Mouse (Mus musculus) c-Kit-positive CD71-positive TER-119-positive erythroid progenitor cells, embryonic 14.5 days (primary cell): ENCODE results near the gene Slc7a7.

ENCODE experiments used
- DNase-seq: peaks from one replicate; pipeline ENCODE4 v3.0.0-alpha.2; 2013; ENCODE audit warnings: low spot score

The Slc7a7 gene

DNA sequence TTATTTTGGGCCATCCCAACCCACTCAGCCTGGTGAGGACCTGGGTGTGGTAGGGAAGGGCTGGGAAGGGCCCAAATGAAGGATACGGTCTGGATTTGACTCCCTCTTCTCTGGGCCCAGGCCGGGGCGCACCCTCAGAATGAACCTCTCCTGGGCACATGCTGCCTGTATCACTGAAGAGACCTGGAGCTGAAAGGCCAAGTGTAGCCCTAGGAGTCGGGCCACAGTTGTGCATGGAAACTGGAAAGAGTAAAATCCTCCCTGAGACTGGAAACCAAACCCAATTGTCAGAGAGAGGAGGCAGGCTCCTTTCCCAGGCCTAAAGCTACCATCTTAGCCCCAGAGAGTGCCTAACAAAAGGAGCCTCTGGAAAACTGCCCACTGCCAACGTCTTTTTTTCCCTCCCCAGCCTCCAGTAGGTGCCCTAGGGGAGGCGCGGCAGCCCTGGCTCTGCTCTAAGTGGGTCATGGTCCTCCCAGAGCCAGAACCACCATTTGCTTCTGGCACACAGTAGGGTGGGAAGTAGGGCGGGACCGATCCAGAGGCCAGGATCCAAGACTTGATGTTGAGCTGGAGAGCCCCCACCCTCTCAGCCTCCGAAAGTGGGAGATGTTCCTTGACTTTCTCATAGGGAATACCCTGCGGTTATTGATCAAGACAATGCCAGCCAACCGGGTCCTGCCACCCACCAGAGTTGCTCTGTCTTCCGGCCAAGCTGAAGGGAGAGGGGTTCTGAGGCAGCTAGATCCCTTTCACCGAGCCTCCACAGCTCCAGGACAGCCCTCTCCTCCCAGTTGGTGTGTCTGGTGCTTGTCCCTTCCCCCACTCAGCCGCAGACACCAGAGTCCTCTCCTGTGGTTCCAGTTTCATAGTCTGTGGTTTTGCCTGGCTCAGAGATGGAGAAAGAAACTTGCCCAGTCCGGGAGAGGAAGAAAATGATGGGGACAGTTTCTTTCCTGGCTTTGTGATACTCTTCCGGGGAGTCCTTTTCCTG, 15.6 kb upstream of the Slc7a7 start:
- DNase-seq, result no peak

DNA sequence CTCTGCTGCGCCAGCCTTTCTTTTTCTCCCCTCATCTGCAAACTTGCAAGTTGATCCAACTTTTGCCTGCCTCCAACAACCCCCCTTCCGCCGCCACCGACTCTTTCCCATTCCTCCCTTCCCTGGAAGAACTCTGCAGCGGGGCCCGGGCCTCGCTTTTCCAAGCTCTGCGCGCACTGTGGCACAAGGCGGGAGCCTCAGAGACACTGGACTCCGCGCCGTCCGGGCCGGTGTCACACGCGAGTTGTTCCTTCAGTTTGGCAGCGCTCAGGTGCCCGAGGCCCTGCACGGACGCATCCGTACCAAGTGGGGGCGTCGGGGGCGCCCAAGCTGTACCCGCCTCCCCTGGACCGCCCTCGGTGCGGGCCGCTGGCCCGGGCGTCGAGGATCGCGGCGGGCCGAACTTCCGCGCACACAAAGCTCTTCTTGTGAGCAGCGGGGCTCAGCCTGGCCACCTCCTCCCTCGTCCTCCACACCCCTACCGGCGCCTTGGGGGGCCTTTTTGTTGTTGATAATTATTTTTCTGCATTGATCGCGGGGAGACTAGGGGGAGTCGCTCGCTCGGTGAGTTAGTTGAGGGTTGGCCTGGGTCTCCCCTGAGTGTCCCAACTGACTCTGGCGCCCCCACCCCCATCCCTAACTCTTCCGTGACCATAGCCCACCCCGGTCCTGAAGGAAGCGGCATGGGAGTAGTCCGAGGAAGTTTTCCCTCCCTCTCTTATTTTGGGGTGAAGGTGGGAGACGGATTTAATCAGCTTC, 14.7 kb upstream of the Slc7a7 start:
- DNase-seq, result no peak

DNA sequence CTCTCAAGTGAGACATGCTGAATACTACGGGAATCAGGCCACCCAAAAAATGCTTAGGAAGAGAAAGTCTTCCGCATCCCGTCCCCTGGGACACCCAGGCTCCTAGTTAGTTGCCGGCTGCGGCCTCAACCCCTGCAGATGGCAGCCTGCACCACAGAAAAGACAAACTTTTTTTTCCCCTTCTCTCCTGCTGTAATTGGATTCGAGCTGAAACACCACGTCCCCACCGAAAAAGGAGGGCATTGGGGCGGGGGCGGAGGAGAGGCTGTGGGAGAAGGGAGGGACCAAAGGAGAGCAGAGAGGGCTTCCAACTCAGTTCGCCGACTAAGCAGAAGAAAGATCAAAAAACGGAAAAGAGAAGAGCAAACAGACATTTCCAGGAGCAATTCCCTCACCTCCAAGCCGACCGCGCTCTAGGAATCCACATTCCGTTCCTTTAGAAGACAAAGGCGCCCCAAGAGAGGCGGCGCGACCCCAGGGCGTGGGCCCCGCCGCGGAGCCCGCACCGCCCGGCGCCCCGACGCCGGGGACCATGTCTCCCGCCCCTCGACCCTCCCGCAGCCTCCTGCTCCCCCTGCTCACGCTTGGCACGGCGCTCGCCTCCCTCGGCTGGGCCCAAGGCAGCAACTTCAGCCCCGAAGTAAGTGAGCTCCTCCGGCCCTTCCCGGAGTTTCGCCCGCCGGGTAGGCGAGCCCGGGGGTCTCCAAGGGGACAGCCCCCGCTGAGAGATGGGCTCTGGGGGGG, 13.9 kb upstream of the Slc7a7 start, which contains the start of gene Mmp14:
Gene Mmp14, plus strand, starts transcription at position 279 of the 744 bp plus-strand sequence.
- no peak for DNase-seq

DNA sequence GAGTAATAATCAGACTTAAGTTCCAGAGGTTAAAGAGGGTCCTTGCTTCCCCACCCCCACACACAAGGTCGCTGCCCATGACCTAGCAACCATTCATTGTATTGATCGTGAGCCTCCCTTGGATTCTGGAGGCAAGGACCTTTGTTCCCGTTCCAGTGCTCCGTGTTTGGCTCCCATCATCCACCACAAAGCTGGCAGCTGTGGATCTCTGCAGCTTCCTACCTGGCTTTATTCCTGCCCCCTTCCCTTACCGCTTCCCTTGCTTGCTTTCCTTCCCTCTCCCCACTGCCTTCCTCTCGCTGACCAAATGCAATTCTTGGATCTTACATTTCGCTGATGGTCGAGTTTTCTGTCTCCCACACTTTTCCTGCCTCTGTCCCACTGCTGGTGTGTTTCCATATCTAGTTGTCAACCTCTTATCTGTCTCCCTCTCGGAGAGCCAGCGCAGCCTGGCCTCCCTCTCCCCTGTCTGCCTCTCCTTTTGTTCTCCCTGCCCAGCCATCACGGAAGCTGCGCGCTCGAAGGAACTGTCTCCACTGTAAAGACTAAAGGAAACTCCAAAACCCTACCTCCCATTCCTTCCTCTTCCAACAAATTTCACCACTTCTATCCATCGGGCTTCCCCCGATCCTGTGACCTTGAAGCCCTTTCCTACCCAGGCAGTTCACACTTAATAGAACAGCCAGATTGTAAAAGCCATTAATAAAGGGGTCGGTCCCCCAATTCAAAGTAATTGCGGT, 13.0 kb upstream of the Slc7a7 start:
- no peak for DNase-seq

DNA sequence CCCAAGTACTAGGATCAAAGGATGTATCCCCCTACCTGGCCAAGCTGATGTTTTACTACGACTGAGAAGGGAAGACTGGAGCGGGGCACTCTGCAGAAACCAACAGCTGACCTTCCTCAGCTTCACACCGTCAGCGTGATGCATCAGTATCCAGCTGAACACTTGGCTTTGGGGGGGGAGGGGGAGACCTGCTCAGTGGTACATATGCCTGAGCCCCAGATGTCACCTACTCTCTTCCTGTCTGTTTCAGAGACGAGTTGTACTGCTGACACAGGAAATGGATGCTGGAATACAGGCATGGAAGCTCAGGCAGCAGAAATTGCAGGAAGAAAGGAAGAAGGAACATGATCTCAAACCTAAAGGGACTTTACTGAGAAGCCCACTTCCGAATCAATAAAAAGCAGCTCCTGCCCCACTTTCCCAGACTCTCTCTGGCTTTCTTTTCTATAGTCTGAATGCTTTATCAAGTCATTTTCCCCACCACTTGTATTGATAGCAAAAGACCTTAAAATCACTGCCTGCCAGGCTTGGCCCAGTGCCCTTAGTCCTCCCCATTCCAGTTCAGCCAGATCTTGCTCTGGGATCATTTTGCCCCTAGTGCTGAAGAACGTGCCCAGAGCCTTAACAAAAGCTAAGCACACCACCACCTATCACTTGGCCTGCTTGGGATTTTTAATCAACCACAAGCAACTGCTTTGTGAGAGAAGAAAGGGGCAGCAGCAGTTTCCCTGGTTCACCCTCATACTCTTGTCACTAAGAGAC, 11.9 kb upstream of the Slc7a7 start:
- no peak for DNase-seq

DNA sequence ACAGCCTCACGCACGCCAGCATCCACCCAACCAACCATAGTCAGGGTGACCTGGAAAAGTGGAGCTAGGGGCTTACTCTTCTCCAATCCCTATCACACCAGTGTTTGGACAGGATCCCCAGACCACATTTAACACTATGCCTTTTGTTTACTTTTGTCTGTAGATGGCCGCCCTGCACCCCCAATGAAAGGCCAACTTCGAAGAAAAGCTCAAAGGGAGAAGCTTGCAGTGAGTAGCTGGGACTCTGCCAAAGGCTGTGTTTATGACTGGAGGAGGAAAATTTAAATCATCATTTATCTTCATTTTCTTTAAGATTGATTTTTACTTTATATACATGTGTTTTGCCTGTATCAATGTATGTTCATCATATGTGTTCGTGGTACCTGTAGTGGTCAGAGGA, 10.8 kb upstream of the Slc7a7 start:
- no peak for DNase-seq

DNA sequence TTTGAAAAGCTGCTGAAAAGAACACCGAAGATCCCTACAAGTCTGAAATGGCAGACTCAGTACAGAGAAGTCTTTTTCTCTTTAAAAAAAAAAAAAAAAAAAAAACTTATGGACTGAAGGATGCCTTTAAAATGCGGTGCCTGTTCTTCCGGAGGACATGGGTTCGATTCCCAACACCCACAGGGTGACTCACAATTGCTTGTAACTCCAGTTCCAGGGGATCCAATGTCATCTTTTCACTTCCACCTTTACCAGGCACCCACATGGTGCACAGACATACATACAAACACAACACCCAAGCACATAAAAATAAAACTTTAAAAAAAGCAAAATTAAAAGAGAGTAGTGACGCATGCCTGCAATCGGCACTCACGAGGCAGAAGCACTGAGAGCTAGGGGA, 10.1 kb upstream of the Slc7a7 start:
- no peak for DNase-seq

DNA sequence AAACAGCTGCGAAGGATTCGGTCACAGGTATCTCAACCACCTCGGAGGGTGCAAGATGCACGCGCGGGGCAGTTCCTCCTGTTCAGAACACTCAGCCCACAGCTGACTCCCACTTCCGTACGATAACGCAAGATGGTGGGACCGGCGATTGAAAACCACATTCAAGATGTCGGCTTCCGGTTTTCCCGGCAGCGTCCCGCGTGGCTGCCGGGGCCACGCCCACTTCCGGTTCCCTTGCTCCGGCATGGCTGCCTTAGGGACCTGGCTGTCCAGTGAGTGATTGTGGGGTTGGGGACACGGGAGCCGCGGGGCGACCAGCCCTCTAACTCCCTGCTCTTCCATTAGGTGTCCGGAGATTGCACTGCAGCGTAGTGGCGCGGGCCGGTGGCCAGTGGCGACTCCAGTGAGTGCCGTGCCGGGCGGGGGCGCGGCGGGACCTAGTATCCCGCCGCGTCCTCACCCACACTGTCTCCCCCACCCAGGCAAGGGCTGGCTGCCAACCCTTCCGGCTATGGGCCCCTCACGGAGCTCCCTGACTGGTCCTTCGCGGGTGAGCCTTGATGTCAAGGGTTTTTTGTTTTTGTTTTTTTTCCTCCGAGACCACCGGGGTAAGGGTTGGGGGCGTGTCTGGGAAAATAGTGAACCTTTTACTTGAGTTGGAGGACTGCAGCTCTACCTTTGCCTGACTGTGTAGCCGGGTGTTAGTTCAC, 9.3 kb upstream of the Slc7a7 start, which contains the start of gene Mrpl52:
Gene Mrpl52, plus strand, starts transcription at position 221 of the 710 bp plus-strand sequence.
- DNase-seq, result peak; percentile 89

DNA sequence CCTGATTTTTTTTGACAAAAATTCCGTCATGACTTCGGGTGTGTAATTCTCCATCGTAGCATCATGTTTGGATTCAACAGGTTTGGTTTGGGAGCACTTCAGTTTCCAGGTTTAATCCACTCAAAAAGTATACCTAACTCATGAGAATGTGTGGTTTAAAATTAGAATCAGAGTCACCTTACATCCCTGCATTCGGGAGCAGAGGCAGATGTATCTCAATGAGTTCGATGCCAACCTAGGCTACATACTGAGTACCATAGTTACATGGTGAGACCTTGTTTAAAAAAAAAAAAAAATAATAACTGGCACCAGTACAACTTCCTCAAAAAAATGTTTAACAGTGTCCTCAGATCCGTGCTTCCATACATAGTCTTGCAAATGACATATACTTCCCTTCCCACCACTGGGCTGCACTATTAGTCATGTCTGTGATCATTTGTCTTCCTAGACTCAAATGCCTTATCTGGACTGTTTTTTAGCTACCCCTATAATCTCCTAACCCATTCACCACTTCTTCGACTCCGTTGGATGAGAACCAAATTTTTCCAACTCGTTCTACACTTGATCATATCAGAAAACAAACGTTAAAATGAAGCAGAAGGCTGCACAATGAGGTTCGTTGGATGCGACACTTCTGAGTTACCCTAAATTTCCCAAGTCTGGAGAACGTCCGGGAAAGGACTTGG, 8.6 kb upstream of the Slc7a7 start:
- no peak for DNase-seq

DNA sequence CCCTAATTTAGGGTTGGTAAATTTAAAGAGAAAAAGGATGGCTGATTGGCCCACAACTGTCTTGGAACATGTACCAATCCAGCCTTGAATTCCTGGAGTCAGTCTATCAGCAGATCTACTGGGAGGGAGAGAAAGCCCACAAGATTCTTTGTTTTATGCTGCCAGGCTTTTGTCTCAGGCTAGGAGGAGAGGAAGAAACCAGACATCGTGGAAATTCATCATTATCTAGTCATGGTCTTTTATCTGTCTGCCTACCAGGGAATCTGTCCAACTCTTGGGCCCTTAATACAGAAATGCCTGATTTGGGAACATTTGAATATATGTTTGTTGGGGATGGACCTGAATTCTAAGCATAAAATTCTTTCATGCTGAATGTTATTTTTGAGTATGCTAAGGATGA, 8.0 kb upstream of the Slc7a7 start:
- peak; percentile 12 for DNase-seq

DNA sequence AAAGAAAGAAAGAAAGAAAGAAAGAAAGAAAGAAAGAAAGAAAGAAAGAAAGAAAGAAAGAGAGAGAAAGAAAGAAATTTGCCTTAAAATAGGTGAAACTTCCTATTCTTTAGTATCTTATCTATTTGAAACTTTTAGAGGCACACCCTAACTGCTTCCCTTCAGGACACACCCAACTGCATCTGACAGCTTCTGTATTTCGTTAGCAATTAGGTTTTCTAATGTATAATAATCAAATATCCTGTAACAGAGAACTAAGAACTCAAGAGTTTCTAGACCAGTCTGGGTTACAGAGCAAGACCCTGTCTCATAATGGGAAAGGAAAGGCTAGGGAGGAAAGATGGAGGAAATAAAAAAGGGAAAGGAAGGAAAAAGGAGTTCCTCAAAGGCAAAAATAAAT, 7.1 kb upstream of the Slc7a7 start:
- DNase-seq, result peak; percentile 43

DNA sequence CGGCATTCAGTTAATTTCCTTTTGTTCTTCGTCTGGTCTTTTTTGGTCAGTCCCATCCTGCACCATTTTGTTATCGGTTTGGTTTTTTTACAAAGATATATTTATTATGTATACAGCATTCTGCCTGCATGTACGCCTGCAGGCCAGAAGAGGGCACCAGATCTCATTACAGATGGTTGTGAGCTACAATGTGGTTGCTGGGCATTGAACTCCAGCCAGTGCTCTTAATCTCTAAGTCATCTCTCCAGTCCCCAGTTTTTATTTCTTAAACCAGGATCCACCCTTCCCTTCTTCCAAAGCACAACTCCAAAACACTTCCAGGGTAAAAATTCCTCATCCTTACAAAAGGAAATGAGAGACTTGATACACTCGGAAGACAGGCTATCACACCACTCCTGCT, 5.8 kb upstream of the Slc7a7 start:
- DNase-seq, result peak; percentile 46

DNA sequence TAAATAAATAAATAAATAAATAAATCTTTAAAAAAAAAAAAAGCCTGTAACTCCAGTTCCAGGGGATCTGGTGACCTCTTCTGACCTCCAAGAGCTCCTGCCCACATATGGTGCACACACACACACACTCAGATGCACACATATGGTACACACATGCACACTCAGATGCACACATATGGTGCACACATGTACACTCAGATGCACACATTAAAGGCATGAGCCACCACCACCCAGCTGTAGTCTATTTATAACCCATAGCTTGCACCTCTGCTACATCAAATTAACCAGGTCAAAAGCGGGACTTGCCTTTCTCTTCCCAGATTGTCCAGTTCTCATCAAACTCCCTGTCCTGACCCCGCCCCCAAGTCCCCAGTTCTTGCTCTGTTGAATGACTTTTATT, 3.4 kb upstream of the Slc7a7 start:
- no peak for DNase-seq

DNA sequence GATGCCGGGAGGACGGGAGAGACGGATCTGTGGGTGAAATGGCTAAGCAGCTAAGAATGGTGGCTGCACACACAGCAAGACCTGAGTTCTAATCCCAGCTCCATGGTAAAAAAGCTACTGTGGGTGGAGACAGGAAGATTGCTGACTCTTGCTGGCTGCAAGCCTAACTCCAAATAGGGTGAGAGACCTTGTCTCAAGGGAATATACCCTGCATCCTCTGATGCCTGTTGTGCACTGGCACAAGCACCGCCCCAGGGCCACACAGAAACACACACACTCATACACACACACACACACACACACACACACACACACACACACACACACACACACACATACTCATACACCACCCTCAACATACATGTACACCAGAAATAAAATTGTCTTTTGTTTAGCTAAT, 750 bp downstream of the Slc7a7 start:
- no peak for DNase-seq

DNA sequence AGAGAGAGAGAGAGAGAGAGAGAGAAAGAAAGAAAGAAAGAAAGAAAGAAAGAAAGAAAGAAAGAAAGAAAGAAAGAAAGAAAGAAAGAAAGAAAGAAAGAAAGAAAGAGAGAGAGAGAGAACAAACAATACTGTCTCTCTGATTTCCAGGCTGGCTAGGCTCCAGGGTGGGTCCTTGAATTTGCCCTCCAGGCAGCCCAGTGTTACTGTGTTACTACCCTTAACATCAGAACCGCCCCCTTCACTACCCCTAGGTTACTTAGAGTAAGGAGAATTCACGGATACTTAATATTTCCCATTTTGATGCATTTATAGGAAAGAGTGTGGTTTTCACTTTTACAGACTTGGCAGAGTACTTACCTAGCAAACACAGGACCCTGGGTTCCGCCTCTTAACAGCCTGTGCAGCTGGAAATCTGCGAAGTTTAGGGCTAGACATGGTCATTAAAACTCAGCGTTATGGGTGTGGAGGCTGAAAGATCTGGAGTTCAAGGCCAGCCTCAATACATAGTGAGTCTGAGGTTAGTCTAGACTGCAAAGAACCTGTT, 1.3 kb downstream of the Slc7a7 start:
- DNase-seq, result no peak

DNA sequence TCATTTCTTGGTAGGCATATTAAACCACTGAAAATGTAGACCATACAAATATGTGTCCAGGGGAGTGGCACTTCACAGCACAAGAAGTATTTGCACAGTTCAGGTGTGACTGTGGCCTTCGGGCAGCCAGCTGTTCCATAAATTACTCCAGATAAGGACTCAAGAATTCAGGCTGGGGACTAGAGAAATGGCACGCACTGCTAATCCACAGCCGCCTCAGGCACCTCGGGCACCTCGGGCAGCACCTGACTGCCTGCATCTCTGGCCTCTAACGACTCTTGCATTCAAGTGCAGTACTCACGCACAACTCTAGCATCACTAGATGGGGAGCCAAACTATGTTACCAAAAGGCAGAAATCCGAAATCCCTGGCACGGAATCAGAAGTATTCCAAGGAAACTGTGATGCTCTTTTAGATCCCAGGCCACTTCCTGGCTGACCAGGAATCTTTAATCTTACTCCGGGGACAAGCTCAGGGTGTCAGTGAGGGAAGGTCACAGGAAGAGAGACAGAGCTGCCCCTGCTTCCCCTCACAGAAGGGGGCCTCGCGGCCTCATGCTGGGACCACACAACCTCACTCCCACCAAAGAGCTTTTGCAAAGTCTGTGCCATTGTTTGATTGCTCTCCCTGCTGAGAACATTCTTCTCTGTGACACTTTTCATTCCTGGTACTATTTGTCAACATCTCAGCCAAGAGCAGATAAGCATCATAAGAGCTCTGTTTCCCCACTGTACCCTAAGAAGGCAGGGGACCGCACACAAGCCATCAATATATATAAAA, 2.1 kb downstream of the Slc7a7 start:
- DNase-seq, result no peak

DNA sequence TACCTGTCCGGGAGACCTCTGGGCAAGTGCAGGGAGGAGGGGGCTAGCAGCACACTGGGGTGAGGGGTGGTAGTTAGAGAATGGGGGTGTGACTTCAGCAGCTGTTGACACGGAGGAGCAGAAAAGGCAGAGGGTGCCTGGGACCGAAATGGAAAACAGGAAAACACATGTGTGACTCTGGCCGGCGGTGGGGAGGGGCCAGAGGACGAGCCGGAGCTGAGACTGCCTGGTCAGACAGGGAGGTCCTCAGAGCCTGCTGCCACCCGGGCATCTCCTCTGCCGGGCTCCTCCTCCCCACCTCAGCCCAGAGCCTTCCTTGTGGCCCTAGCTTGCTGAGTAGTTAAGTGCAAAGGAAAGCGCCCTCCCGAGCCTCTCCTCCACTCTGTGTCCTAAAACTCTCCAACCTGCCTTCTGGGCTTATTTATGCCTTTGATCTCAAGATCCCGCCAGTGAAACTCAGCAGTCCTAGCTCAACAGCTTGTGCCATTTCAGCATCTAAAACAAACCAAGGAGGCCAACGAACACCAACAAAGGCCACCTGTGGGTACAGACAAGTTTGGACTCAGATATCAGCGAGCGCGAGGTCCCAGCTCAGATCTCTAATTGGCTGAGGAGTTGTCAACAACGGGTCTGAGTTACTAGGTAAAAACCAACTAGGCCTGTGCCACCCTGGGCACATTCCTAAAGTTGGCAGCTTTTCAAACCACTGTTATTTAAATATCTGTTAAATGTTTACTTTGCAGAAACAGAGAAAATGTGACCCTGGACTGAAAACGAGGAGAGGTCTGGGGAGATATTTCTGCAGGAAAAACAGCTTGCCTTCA, 3.5 kb downstream of the Slc7a7 start:
- DNase-seq, result no peak
